Mouse (Mus musculus): ENCODE data around the gene Vps53.

GRCm38 (mm10) chr11:76101154-76101553, 78.3 kb downstream of the Vps53 start:
- TF ChIP-seq CTCF (IDR thresholded peaks at IDR 0.05; ENCODE audit: insufficient read depth, low read length) (no peak), POLR2A (IDR thresholded peaks at IDR 0.05; ENCODE audit: borderline replicate concordance, extremely low read depth, low read depth, low read length) (no peak)

Data from lung, adult 2 months (tissue).